Mouse (Mus musculus): ENCODE data around the gene Cav3.
A peak's percentile ranks its signal among the peaks of the same experiment; 100 is the strongest.

Gene Cav3

DNA sequence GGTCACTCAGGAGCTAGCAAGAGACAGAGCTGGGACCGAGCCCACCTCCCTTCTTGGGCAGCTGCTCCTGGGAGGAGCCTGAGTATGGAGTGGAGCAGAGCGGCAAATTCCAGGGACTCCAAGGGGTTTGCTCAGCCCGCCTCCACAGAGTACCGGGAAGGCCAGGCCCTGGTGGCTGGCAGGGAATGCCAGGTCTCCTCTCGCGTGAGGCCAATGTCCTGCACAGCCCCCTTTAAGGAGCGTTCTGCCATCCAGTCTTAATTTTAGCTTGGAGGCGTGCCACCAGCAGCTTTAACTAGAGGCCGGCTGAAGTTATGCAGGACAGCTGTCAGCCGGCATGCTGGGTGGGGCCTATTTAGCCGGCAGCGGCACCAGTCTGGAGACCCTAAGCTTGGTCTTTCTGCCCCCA lies at the start of gene Cav3:
Cav3 (plus strand) TSS at position 165 of the 409 bp plus-strand sequence.
- DNase-seq (ENCODE audit: low read depth): no peak

DNA sequence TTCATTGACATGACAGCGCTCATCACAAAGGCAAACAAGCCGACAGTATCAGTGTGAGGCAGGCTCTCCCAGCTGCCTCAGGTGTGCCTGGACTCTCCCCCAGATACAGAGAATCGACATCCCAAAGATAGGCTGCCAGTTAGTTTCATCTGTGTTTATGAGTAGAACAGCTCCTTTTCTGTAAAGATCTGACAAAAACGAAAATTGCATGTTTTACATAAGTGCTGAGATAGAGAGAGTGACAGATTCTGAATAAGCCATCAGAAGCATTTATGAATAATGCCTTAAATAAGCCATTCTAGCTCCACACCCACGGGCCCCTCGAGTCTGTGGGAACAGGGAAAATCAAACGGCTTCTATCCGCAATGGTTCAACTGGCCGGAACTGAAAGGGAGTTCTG lies 40.0 kb upstream of the Cav3 start:
- DNase-seq (ENCODE audit: low read depth): no peak

DNA sequence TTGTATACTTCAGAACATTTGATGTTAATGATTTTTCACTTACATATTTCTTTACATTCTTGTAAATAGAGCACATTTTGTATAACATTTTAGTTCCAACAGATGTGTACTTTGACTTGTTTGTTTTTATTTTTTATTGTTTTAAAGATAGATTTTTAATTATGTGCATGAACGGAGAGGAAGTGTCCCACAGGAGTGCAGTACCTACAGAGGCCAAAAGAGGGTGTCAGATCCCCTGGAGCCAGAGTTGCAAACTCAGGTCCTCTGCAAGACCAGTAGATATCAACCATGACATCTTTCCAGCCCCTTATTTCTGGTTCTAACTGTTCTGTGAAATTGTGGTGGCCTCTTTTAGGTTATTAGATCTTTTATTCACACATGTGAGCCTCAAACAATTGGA lies 38.4 kb upstream of the Cav3 start:
- DNase-seq (ENCODE audit: low read depth): no peak

DNA sequence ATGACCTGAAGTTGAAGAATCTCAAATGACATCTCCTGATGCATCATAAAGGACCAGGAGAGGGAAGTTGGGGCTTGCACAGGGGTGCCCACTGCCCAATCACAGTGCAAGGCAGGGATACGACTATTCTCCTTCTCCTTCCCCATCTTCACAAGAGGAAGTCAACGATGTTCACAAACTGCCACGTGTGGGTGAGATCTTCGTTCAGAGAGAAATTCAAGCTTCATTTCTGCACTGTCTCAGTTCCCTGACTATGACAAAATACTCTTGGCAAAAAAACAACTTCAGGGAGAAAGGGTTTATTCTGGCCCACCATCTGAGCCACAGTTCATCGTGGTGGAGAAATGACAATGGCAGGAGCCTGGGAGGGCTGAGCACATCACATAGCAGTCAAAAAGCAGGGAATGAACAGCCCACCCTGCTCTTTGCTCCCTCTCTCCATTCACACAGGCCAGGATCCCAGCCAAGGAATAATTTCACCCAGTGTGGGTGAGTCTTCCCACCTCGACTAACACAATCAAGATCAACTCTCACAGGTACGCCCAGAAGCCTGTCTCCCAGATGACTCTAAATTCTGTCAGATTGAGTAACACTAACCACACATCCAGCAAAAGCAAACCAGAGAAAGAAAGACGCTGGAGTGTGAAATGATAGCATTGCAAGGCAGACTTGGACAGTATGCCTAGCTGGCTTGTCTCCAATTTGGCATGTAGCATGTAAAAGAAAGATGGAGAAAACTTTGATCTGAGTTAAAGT lies 35.4 kb upstream of the Cav3 start:
- DNase-seq (ENCODE audit: low read depth): no peak

DNA sequence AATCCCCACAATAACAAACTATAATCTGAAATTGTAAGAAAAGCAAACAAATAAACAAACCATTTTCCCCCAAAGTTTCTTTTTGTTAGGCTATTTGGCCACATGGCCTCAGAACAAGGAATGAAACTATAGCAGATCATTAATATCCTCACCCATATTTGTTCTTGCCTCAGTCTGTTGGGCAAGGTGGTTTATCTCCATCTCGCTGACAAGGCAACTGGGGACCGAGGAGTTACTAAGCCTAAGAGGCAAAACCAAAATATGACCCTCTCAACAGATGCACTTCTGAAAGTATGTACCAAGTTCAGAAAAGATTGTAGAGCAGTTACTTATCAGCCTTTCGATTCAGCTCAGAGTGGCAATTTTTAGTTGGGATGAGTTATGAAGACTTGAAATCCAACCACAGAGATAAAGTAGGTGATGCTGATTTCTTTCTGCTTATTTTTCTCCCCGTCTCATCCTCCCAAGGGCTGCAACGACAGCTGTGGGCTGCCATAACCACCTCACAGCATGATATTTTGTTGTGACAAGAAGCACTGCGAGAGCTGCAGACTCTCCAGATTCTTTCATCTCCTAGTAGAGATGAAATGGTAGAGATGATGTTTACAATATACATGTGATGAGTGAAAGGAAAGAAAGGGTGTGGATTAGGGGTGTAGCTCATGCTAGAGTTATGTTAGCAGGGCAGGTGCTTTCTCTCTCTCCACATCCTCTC lies 33.1 kb upstream of the Cav3 start:
- no peak for DNase-seq (ENCODE audit: low read depth)

DNA sequence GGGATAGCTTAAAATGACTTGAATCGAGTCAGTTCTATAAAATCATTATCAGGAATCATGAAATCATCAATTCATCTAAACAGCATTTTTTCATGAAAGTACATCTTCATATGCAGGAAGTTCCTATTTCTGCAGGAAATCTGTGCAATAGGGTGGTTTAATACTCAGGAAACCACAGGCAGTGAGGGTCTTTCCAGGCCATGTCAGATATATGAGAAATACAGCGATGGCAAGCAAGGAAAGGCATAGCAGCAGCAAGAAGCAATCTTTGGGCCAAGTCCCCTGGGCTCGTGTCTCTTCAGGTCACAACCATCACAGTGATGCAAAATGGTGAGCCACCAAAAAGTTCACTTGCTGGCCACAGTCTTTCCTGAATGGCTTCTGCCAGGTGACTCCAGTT lies 13.6 kb upstream of the Cav3 start:
- no peak for DNase-seq (ENCODE audit: low read depth)

DNA sequence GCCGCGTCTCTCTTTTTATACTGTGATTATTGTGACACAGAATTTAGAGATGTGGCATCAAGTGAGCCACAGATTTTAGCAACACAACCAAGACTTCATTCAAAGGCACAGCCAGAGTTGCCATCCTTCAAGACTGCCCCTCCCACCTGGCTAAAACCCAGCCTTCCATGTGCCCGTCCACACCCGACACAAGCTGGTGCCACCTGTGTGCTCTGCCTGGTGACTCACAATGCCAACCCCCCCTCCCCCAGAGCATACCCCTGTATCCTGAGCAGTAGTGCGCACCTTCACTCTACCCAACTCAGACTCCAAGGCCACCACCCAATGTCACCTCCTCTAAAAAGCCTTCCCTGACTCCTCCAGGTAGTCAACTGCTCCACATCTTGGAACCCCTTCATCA lies 2.2 kb downstream of the Cav3 start:
- DNase-seq (ENCODE audit: low read depth): no peak

DNA sequence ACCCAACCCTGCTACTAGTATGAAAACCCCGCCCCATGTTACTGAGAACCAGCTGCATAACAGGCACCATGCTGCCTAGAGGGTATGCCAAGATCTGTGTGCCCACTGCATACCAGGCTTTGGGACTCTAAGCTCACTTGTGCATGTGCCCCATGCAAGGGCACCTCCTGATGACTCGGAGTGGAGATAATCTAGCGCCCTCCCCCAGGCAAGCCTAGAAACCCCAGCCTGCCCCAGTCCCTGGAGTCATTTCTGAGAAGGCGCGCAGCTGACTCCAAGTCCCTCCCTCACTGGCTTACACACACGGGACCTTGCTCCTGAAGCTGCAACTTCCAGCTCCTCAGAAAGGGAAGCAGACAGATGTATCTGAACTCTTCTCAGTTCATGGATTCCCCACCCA lies 4.0 kb downstream of the Cav3 start:
- DNase-seq (ENCODE audit: low read depth): no peak

DNA sequence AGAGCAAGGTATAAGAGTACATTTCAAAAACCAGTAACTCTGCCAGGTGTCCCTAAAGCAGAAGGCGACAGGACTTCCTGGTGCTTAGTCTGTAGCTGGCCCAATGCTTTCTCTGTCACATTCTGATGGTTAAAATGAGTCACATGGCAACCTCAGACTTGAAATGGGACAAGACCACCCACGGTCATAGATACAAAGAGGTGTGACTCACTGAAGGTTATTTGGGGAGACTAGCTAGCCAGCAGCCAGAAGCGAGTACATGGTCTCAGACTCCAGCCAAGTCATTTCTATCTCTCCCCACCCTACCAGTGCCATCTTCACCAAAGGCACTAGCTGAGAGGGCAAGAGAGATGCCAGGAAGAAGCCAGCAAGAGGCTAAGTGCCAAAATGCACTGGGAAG lies 6.1 kb downstream of the Cav3 start:
- DNase-seq (ENCODE audit: low read depth): no peak

DNA sequence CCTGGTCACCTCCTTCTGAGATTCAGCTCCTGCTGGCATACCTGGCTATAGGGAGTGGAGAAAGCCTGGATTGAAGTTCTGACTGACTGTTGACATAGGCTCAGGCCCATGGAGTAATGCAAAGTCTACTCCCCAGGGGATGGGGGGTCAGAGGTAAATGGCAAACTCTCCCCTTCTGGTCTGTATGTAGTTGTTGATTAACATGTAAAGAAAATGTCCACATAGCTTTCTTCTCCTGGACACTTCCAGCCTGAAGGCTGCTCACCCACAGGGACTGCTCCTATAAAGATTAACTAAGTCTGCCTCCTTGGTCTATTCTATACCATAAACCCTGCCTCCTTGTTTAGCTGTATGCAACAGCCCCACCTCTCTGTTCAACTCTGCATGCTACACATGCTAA lies 6.7 kb downstream of the Cav3 start:
- DNase-seq (ENCODE audit: low read depth): no peak

DNA sequence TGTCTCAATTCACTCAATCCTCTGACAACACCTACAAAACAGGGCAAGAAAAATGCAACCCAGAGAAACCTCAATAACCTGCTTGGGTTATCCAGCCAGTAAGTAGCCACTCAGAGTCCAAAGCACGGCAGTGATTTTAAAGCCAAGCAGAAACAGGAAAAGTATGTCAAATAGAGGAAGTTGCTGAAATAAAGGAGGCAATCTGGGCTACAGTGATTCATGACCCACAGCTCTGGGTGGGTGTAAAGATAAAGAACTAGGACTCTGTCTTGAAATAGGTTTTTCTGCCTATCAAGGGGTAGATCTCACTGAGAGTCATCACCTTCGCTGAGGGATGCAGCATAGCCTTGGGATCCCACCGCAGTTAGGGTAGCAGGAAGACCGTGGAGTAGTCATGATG lies 12.3 kb downstream of the Cav3 start:
- no peak for DNase-seq (ENCODE audit: low read depth)

DNA sequence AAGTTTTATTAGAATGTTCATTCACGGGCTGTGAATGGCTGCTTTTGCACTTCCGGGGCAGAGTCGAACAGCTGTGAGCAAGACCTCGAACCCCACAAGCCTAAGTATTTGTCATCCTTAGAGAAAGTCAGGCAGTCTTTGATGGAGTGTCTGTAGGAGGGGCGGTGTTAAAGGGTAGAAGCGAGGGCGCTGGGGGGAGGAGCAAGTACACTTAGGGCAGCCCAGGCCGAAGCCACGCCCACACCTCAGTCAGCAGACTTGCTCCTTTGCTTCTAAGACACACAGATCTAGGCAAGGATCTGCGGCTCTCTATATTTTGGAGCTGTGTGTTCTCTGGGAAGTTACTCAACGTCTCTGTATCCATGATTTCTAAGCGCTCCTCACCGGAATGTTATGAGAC lies 20.6 kb downstream of the Cav3 start:
- no peak for DNase-seq (ENCODE audit: low read depth)

DNA sequence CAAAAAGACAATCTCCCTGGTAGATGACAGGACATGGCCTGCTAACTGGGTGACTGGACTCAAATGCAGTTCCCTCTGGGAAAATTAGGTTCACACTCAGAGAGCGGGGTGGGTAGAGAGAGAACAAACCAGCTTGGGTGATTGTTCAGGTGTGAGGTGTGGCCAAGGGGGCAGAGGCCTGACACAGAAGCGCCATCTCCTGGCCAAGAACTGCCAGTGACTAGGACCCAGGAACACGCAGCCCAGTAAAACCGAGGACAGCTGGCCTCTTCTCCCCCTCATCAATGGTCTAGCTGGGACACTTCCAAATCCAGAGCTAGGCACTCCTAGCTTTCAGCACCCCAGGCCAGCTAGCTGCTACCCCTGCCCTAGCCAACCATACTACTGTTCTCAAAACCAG lies 25.0 kb downstream of the Cav3 start:
- peak; percentile 4 for DNase-seq (ENCODE audit: low read depth)

DNA sequence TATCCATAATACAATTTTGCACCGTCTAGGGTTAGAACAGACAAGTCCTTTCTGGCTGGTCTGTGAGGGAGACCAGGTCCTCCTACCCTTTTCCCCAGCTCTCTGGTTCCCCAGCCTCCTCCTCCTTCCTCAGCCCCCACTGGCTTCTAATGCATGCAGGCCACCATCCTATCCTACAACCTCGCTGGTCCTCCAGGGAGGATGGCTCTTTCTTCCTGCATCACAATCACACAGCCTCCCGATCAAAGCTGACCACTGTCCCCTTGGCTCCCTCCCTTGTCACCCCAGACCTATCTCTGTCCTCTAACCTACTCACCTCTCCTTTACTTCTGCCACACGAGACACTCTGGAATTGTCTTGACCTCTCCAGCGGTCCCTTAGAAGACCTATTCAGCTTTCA lies 28.7 kb downstream of the Cav3 start:
- DNase-seq (ENCODE audit: low read depth): no peak

DNA sequence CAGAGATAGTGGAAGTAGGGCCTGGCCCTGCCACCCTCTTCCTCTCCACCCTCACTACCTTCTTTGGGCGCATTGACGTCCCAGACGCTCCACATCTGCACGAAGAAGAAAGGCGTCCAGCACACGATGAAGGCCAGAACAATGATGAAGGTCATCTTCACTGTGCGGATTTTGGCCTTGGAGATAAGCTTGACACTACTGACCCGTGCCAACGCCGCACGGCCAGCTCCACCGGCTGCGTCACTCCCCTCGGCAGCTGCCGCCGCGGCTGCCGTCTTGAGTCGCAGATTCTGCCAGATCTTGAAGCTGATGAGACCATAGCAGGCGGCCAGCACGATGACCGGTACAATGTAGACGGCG lies 29.5 kb downstream of the Cav3 start:
- no peak for DNase-seq (ENCODE audit: low read depth)

DNA sequence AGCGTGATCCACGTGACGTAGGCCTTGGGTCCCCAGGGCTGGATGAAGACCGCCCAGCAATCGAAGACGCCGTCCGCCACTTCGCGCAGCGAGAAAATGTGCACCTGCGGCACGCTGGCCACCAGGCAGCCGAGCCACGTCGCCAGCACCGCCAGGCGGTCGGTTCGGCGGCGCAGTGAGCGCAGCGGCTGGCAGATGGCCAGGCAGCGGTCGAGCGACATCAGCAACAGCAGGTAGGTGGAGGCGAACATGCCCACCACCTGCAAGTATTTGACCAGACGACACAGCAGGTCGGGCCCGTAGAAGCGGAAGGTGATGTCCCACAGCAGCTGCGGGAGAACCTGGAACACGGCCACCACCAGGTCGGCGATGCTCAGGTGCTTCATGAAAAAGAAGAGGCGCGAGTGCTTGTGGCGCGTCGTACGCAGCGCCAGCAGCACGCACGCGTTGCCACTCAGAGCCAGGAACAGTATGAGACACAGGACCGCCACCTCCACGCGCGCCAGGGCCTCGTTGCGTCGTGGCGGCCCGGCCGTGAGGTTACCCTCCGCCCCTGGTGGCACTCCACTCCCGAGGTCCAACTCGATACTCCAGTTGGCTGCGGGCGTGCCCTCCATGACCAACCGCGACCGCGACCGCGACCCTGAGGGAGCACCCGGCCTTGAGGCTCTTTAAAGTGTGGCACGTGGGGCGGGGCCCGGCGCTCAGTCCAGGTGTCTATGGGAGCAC lies 30.0 kb downstream of the Cav3 start:
- no peak for DNase-seq (ENCODE audit: low read depth)

DNA sequence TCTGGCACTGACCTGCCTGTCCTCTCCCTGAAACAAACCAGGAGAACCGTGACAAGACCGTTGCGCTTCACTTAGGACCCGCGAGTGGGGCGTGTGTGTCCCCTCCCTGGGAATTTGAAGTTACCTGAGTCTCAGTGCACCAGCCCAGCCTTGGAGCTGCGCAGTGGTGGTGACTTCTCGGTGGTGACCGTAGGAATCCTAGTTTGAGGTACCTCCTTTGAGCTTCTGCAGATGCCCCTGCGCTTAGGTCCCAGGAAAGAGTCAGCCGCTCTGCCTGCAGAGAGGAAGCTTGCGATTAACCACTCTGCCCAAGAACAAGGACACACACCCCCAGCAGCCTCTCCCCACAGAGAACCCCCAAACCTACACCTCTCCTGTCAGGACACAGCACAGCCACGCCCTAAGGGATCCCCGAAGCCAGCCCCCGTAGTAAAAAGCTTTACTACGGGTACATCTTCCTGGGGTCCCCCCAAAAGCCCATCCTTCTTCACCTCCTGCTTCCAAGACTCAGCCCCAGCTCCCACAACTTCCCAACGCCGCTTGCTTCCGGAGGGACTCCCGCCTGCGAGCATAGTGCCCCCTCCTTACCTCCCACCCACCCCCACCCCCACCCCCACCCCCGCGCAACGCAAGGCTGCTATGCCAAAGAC lies 30.7 kb downstream of the Cav3 start, which contains the start of gene Oxtr:
Oxtr (minus strand) TSS at position 34 of the 650 bp plus-strand sequence.
- no peak for DNase-seq (ENCODE audit: low read depth)

DNA sequence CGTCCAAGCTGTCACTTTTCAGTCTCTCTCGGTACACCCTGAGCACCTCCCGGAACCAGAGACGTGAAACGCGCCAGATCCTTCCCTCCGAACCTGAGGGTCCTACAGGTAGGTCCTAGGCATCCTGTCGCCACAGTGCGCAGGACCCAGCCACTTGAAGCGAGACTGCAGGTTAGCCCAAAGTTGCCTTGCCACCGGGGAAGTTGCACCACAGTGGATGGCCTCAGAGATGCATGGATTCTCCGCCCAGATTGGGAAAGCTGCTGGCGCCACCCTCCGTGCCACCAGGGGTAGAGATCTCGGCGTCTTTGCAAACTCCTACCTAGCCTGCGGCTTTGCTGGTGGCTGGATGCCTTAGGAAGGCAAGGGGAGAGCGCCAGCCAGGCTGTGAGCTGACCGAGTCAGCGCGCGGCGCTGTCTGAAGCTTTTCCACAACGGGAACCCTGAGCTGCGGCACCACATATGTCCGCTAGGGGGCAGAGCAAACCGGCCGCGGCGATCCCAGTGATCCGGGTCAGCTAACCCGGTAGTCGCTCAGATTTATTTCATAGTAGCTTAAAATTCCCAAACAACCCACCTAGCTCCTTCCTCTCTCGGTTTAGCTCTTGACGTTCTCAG lies 31.4 kb downstream of the Cav3 start:
- peak; percentile 50 for DNase-seq (ENCODE audit: low read depth)

DNA sequence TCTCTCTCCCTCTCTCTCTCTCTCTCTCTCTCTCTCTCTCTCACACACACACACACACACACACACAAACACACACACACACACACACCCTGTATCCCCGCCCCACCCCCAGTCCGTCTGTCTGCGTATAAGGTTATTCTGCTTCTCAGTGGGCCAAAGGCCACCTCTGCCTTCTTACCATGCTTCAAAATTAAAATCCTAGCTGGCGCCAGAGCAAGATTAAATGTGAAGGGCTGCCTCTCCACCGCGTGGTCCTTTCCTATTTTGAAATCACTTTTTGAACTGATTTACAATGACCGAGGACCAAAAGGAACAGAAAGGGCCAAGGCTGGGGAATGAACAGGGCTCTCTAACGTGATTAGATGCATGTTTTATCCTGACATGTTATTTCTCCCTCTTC lies 32.2 kb downstream of the Cav3 start:
- DNase-seq (ENCODE audit: low read depth): no peak

DNA sequence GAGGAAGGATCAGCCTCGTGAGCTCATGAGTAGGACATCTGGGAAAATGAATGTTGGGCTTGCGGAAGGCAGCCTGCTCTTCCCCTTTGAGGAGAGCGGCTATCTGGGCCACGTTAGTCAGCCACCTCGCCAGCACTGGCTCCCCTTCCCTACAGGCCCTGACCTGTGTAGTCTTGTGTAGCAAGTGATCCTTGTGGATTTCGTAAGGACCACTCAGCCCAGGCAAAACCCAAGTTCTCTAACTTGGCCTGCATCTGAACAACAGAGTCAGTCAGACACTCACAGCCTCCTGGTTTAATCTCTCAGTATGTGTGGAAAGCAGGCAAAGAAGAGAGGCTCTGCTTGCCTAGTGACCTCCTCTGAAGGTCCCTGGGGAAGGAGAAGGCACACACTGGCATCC lies 33.4 kb downstream of the Cav3 start:
- no peak for DNase-seq (ENCODE audit: low read depth)

DNA sequence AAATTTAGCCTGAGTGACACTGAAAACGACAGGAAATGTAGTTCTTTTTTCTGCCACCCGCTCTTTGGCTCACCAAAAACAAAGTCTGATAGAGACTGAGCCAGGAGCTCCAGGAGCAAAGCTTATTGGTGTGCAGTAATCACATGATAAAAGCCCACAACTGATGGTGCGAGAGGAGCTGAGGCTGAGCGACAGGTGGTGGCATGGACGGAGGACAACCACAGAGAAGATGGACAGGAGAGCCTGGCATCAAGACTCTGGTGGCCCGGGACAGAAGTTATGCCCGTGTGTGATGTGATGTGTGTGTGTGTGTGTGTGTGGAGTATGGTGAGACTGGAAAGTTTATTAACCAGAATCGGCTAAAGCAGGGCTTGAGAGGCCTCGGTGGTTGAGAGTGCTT lies 34.1 kb downstream of the Cav3 start:
- DNase-seq (ENCODE audit: low read depth): no peak

DNA sequence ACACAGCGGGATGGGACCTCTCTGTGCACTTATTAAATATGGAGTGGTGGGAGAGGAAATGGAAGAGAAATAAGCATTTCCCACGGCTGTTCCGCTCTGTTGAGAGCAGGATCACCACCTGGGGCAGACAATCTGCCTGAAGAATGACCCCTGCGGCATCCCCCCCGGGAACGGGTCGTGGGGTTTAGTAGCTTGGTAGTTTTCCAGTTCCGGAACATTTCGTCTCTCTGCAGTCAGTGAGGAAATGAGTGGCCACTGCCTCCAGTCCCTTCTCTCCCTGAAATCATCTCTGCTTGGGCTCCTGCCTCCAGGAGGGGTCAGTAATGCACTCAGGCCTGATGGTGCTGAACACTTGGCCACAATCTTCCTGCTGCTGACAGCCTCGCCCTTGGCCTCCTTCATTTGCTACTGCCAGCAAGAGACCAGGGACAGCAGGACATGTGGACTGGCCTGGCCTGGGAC lies 35.3 kb downstream of the Cav3 start:
- no peak for DNase-seq (ENCODE audit: low read depth)

All from induced T-regulatory cell, adult 2 months (primary cell).